Mouse (Mus musculus) cerebellum, adult 11-12 months (tissue): ENCODE measurements at regions not wholly inside any gene's neighbourhood (a gene's known extent, or its start where the extent isn't known, plus 50 kb on each side); places are given as distances from the start of the nearest gene placed in this dataset.

Source experiments
- DNase-seq: peaks from one replicate; pipeline ENCODE4 v3.0.0; 2022

DNA sequence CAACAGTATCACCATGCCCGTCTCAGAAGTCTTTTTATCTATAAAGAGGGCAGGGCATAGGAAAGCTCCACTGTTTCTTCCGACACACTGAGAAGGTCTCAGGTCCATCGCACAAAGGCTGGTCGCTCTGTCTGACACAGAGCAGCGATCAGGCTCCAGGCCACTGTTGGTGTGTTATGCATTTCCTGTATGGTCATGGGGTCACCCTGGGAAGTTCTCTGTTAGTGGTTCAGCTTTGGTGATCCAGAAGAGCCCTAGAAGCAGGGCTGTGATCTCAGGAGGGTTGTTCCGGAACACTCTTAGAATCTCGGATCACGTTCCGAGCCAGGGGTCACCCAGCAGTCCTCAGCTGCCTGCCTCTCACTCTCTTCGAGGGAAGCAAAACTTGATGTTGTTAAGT lies 150.7 kb downstream of the Qrsl1 start:
- DNase-seq: no peak

DNA sequence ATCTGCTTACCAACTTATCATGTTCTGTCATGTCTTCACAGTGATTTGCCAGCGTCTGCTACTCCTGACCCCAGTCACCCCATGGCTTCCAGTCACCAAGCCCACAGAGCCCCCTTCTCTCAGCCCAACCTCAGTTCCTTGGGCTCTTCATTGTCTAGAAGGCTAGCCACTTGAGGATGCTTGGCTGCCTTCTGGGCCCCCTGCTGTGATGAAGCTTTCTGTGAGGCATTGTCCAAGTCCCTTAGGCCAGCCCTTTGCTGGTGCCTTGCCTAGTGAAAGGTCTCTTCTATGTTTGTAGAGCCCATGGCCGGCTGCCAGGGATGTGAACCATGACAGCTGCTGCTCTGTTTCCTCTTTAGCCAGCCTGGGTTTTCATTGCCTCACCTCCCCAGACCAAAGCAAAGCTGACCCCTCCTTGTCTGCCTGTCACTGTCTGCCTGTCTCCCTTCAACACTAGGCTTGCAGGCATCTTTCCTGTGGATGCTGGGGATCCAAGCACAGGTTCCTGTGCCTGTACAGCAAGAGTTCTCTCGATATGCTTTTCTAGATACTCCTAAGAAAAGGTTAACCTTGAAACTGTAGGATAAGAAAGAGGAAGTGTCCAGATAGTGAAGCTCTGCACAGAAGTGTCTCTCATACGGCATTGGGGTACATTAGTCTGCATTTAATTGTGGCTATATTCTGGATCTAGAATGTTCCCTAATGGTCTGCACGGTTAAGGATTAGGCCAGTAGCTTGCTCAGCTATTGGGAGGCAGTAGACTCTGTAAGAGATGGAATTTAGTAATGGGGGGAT lies 149.5 kb downstream of the Qrsl1 start:
- peak; percentile 16 for DNase-seq

DNA sequence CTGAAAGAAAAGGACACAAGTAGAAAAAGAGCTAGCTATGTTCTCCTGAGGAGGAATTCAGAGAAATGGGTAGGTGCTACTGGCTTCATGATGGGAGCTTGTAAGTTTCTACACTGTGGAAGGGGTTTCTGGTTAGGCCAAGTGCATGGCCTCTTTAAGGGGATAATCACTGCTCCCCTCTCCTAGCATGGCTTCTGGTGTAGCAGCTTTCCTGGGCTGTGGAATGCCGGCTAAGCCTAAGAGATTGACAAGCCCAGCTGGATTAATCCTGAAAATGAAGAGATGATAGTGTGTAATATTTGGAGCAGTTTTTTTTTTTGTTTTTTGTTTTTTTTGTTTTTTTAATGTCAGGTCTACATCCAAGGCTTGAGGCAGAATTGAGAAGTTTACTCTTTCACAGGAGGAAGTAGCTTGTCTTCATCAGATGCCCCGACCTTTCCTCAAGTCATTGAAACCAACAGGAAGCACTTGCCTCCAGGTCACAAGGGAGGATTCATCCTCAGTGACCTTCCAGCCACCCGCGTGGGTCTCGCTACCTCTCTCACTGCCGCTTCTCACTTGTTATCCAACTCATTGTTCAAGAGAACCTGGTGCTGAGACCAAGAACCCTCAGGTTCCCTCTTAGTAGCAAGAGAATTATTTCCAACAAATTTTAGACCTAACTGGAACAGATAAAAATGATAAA lies 144.5 kb downstream of the Qrsl1 start:
- DNase-seq: no peak

DNA sequence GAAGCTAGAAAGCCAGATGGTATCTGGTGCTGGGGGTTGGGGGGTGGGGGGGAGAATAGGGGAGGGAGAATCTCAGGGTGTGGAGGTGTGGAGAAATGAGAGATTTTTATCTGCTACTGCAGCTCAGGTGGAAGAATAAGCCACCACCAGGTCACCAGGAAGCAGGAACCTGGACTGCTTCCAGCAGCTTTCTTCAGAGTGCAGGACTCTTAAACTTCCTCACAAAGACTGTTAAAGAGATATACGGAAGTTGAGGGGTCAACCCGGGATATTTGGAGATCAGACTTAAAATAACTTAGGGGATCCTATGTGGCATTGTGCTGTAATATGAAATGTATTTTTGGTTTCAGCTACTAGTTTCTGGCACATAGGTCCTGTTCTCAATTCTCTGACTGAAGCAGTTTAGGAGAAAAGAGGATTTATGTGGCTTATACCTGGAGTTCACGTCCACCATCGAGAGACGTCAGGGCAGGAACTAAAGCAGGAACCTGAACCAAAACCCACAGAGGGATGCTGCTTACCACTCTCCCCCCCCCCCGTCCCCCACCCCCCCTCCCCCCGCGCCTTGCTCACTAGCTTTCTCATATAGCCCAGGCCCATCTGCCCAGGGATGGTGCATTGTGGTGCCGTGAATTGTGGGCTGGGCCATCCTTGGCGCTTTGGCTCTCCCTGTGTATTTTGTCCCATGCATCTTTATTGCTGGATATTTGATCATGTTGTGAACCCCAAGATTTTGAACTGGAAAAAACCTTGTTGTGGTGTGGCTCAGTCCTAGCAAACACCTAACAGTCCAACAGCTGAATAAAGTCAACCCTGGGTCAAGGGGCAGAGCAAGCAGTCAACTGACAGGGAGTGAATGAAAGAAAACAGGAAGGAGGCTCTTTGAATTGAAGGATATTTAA lies 143.2 kb downstream of the Qrsl1 start:
- DNase-seq: no peak

DNA sequence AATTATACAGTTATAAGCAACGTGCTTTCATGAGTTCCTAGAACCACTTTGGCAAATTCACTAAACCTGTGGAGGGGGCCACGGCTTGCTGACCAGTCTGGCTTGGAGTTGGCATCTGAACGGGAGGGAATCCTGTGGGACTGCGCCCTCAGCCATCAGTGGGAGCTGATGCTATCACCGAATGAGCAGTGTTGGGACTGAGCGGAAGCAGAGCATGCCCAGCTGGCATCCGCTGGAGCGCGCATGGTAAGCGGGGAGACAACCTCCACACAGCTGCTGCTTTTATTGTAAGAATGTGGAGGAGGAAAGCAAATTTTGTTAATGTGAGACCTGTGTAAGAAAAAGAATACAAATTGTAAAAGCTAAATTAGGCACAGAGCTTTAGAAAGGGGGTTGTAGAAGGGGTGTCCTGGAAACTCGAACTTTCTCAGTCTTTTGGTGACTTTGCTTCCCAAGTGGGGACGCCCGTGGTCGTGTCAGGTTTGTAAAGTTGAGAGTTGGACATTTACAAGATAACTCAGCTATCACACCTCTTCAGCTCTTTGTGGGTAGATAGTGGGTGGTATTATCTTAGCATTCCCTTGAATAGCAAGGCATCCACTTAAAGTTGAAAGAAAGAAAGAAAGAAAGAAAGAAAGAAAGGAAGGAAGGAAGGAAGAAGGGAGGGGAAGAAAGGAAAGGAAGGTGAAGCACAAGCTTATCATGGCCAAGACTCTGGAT lies 142.2 kb downstream of the Qrsl1 start:
- DNase-seq: no peak

DNA sequence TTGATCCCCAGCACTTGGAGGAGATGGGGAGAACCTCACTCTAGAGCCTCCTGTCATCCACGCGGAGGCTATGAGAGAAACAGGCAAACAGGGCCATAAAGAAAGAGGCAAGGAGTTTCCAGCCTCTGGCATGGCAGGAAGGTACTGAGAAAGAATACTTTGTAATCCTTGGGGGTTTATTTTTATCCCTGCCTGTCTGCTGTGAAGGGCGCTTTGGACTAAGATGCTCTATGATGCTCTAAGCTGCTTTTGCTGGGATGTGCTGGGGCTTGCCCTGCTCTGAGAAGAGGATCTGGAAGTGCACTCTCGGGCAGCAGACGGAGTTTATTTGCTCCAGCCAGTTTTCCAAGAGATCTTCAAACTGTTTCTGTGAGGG lies 141.7 kb downstream of the Qrsl1 start:
- DNase-seq: no peak

DNA sequence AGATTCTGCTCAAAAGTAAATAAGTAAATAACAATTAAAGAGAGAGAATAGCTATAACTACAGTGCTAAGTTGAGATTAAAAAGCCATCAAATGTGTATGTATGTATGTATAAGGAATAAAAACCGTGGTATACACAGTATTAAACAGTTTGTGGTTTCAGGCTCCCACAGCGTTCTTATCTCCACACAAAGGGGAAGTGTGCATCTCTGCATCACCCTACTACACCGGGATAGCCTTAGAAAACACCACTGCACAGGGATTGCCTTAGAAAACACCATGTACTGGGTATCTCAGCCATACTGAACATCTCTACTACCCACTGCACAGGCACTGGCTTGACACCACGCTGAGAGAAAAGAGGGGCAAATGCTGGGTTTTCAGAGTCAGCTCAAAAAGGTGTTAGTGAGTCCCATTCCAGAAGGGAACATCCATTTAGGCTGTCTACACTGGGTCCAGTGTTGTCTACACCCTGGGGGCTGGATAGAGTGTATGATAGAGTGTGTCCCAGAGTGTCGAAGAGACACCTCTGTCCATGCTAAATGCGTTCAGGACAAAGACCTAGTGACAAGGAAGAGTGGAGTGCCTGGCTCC lies 139.5 kb downstream of the Qrsl1 start:
- DNase-seq: no peak

DNA sequence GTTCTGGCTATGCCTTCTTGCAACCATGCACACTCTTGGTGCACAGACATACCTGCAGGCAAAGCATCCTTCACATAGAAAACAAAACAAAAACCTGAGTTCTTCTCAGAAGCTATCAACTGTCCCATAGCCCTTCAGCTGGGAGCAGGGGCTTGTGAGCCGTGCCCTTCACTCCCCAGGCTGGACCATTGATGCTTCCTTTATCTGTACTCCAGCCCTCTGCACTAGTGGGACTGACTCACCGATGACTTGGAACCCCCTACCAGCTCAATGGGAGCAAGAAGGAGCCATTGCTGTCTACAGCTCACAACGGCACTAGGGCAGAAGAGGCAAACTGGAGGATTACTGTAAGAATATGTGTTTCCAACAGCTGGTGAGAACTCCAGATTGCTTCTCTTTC lies 137.0 kb downstream of the Qrsl1 start:
- no peak for DNase-seq

DNA sequence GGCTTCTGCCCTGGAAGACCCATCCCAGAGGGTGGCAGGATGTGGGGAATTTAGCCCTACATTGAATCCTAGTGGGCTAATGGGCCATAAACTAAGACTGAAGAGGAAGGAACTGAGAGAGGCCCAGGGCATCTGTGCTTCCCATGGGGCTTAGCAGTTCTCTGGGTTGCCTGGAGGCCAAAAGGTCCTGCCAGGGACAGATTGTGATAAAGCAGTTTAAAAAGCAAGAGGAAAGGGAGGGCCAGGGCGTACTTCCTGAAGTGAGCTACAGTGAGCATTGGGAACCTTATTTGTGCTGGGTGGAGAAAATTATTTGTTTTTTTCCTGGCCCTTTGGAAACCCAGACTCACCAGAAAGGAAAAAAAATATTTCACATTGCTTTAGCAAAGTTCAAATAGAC lies 136.3 kb downstream of the Qrsl1 start:
- no peak for DNase-seq

DNA sequence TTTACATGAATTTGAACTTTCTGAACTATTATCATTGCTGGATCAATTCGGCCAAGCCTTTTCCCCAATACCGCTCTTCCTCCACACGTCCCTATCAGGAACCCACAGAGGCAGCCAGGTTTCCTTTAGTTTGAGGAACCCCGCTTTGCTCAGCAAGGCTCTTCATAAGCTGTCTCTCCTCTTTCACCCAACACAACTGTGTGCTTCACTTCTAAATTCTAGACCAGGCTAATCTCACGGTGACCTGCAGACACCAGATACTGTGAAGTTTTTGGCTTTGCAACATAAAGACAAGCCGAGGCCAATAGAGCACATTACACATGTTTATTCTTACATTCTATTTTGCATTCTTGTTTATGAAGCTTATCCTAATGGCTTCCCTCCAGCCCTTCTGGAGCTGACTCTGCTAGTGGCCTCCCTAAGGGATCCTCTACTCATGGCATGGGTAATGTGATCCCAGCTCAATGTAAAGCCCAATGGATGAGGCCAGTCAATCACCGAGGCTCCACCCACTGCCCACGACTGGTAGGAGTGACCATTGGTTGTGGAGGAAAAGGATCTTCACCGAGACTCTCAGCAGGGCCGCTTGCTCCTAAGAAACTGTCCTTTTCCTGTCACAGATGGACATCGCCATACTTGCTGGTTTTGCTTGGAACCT lies 135.6 kb downstream of the Qrsl1 start:
- no peak for DNase-seq

DNA sequence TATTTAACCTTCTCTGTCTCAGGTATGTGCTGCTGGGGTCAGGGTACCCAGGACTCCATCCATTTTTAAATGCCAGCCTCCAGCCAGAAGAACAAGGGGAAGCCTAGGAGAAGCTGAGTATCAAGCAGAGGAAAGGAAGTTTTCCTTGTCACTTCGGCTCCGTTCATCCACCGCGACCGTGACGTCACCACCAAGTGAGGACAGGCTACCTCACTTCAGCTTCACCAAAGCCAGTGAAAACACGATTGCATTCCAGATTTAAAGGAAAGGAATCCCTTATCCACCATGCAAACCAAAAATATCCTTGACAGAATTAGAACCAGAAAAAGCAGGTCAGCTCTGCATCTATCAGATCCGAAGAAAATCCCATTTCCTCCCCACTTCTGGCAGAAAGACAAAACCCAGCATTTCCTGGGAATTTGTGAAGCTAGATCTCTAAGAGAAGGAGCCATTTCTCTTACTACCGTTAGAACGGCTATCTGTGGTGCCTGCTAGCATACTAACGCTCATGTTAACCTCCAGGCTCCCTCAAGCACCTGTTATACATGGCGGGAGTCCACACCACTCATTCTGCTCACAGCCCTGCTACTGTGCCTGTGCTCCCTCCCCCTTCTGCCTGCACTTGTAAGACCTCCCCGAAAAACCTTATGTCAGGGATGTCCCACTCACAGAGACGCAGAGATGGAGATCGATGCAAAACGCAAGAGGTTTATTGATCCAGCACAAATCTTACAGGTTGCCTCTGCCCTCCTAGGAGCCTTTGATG lies 133.4 kb downstream of the Qrsl1 start:
- no peak for DNase-seq

DNA sequence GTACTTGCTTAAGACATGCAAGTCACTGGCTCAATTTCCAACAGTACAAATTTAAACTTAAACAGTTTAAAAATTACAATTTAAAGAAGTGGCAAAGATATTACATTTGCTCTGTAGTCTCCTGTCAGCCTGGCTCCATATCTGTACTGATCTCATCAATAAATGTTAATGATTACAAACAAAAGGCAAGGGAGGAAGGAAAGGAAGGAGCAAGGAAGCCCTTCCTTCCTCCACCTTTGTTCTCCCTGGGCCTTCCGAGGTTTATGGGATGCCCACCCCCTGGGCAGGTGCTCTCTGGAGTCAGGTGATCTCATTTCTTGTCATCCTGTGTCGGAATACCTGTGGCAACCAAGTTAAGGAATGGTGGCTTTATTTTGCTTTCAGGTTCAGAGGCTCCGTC lies 132.5 kb downstream of the Qrsl1 start:
- DNase-seq: no peak

DNA sequence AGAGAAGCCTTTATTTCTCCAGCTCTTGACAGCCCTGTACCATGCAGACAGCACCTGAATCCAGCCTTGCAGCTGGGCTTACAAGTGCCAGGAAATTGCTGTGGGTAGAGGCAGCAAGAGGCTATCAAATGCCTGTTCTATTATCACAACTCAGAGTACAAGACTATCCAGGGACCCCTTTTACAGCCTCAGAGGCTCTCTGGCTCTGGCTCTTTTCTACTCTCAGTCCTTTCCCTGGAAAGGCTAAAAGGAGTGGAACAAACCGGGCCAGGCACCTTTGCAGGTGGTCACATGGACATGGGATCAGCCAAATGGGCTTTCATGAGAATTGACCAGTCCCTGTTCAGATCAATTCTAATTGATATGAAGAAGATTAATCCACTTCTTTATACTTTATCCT lies 125.7 kb downstream of the Qrsl1 start:
- no peak for DNase-seq

DNA sequence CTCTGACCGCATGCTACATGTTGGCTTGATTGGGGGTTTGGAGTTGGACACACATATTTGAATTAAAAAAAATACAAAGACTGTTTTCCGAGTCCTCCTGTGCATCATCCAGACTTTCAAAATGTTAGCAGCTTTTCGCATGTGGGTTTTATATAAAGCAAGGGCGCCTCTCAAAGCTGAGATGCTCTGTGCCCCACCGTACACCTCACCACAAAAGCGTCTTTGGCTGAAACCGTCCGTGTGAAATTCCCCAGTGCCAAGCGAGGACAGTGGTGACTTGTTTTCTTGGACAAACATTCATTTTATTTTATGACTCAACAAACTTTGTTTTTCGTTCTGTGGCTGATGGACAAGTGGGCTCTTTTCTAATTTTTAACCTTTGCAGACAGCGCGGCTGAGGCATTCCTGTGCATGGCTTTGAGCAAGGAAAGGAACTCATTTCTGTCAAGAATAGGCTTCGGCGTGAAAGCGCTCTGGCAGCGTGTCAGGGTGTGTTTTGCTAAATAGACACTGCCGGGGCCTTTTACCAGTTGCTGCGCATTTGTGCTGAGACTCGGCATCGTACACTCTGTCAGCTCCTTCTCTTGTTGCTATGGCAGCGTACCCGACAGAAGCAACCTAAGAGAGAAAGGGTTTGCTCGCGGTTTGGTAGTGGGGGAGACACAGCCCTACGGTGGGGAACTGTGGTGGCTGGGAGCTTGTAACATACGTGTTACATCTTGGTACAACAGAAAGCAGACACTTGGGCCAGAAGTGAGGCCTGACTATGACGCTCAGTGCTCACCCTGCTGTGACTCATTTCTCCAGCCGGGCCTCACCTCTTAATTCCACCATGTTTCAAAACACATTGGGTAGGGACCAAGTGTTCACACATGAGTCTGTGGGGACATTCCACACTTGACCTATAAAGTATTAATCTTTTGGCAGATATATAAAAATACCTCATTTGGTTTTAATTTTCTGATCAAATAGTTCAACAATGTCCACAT lies 123.6 kb downstream of the Qrsl1 start:
- DNase-seq: no peak

DNA sequence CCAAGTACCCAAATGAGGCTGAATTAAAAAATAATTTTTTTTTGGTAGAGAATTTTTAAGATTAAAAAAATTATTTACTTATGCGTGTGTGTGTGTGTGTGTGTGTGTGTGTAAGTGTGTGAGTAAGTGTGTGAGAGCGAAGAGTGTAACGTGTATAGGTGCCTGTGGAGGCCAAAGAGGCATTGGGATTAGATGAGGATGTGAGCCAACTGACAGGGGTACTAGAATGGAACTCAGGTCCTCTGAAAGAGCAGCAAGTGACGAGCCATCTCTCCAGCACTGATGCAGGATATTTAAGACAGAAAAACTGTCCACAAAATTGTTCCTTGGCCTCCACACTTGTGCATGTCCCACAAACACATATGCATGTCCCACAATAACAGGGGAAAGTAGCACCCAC lies 121.0 kb downstream of the Qrsl1 start:
- no peak for DNase-seq

DNA sequence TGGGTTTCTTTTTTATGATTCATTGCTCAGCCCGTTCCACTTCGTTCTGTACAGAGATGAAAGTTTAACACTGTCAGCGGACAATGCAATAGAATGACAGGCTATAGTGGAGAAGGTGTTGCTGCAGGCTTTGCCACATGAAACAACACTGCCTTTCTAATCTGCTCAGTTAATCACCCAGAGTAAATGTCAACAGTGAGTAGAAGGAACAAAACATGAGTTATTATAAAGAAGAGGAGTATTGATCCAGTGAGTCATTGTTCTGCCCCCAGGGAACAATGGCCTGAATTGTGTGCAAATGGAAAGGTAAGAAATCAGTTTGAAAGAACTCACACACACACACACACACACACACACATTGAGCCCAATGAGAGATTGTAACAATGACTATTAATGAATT lies 118.2 kb downstream of the Qrsl1 start:
- no peak for DNase-seq

DNA sequence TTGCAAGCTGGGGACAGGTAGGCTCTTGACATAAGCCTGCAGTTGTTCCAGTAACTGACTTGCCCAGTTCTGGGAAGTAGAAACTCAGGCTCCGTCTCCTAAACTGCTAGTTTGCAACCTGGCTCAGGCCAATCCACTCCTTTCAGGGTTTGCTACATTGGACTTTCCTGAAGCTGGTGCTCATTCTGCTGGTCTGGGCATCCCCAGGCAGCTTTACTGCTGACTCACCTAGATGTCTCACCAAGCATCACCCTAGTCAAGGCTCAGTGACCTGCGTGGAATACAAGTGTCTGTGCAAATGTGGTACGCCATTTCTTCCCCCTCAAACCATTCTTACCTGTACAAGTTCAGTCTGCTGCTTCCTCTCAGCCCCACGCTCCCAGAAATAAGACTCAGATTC lies 110.8 kb downstream of the Qrsl1 start:
- DNase-seq: no peak

DNA sequence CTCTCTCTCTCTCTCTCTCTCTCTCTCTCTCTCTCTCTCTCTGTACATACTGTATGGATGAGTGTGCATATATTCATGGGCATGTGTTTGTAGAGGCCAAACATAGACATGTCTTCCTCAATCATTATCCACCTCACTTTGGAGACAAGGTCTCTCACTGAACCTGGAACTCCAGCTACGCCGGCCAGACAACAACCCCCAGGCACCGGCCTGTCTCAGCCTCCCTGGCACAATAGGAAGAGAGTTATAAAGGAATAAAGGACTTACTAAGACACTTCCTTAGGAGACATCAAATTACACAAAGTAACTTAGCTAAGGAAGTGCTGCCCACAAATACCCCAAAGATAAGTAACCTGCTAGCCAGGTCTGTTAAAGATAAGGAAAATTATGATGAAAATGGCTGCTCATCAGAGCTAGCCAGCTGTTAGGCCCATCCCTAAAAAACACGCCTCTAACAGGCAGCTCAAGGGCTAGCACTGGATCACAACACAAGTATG lies 110.0 kb downstream of the Qrsl1 start:
- no peak for DNase-seq

DNA sequence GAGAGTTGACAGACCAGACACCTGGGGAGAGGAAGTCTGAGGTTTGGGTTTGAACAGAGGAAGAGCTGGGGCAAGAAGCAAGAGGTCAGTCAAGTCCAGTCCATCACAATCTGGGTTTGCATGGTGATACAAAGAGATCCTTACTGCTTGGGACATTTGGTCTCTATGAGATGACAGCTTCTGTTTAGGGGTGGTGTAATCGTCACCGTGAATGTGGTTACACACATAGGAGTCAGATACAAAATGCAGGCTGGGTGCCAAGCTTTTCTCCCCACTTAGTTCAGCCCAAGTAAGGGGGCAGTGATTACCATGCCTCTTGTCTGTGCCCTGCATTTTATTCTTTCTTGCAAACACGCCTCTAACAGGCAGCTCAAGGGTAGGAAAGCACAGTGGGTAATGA lies 108.9 kb downstream of the Qrsl1 start:
- no peak for DNase-seq

DNA sequence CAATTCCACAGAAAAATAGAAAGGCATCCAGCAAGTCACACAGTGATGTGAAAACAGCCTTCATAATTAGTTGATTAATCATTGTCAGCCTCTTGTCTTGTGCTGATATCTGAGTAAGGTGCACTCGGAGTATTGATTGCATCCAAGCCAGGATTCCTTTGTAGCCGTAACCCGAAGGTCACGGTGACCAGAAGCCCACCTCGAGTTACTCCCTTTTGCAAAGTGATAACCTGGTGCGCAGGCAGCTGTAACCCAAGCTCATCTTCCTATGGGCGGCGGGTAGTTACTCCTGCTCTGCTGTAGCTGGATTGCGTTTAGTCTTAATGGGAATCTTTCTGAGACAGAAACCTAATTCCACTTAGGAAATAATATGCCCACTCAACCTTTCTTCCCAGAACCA lies 107.0 kb downstream of the Qrsl1 start:
- no peak for DNase-seq
